ENCODE assay signal across 9 mouse cellular contexts in genomic region chr1:106425128-106425936, GRCm38 (mm10).
A peak's percentile ranks its signal among the peaks of the same experiment; 100 is the strongest.
DNase-seq lines count a peak whose midpoint lies in the region; ATAC-seq and TF ChIP-seq lines count a peak whose summit lies in the region.
"Had no signal": no experiment of that assay in that cellular context is flagged by ENCODE, and none has a peak within 500 bp of the region (broad histone marks: within the 10 kb centered on the region; RNA-seq: fewer than 3 reads in every experiment).

No protein-coding gene starts in this region.

- no peaks in the 10 kb centered on the region for H3K36me3 ChIP-seq in CH12.LX (replicated peaks in 1 of 2; ENCODE audit: control insufficient read depth in 1 of 2, insufficient read depth in 1 of 2, low read length in 1 of 2)
- H3K36me3 ChIP-seq in forebrain, embryonic 13.5 days (ENCODE audit: poor library complexity, severe bottlenecking) = no peaks in the 10 kb centered on the region
- no peaks in the 10 kb centered on the region for H3K36me3 ChIP-seq in limb, embryonic 14.5 days (ENCODE audit: control insufficient read depth, insufficient read depth, low read length)

- no peak for TF ChIP-seq EP300 in CH12.LX (IDR thresholded peaks at IDR 0.05; ENCODE audit: low read length)

- no peak overlapping the region for H3K4me3 ChIP-seq in layer of hippocampus, adult 2 months
- no peak overlapping the region for H3K4me3 ChIP-seq in CH12.LX (replicated peaks in 1 of 3; ENCODE audit: low read depth in 2 of 3, low read length in 2 of 3, poor library complexity in 1 of 3)
- no peak overlapping the region for H3K4me3 ChIP-seq in forebrain, embryonic 13.5 days
- no peak overlapping the region for H3K4me3 ChIP-seq in limb, embryonic 14.5 days (replicated peaks; ENCODE audit: low read length)
- H3K4me3 ChIP-seq: erythroblast, embryonic 14.5 days had no signal

- 38% methylated on average over 9 of the region's 9 CpGs for WGBS in forebrain, embryonic 13.5 days
- WGBS in limb, embryonic 14.5 days = 37% methylated on average over 9 of the region's 9 CpGs

- no peak overlapping the region; the same call in 1 of the 2 replicates for H3K9ac ChIP-seq in CH12.LX (ENCODE audit: insufficient read depth, low read depth)
- H3K9ac ChIP-seq in forebrain, embryonic 13.5 days = no peak overlapping the region
- no peak overlapping the region for H3K9ac ChIP-seq in limb, embryonic 14.5 days (ENCODE audit: low read depth, low read length, severe bottlenecking)

- DNase-seq in layer of hippocampus, adult 2 months (ENCODE audit: low spot score in 2 of 2) = peak in 1 of 2 experiments; percentile 43
- DNase-seq in layer of hippocampus, postnatal 36 days = no peak
- DNase-seq in CH12.LX (ENCODE audit: extremely low read depth) (peak; percentile 53), ZHBTc4 (ENCODE audit: low read depth, low spot score) (peak; percentile 51)
- peak; percentile 71 for DNase-seq in limb, embryonic 14.5 days (ENCODE audit: low spot score)
- DNase-seq in right cerebral cortex, postnatal 10 days (ENCODE audit: low spot score in 2 of 2) = peak; percentile 47 to 68
- no peak for DNase-seq in urinary bladder, postnatal 10 days (ENCODE audit: low spot score)

- peaks cover 0 to 3% of the 10 kb centered on the region in 2 experiments; a peak in 2 of 4 replicates for H3K4me1 ChIP-seq in CH12.LX (ENCODE audit: control insufficient read depth in 1 of 2, insufficient read depth in 2 of 2)
- peaks cover 15% of the 10 kb centered on the region for H3K4me1 ChIP-seq in forebrain, embryonic 13.5 days
- no peaks in the 10 kb centered on the region for H3K4me1 ChIP-seq in limb, embryonic 14.5 days (ENCODE audit: control insufficient read depth, insufficient read depth, low read length)

- peak; percentile 57 for ATAC-seq in forebrain, embryonic 13.5 days
- no peak; the same call in 1 of the 2 replicates for ATAC-seq in limb, embryonic 14.5 days (ENCODE audit: low FRiP score, low read depth)

- H3K4me2 ChIP-seq in CH12.LX (ENCODE audit: insufficient read depth, low read depth, poor library complexity, severe bottlenecking) = peak overlapping the region; percentile 37
- no peak overlapping the region for H3K4me2 ChIP-seq in forebrain, embryonic 13.5 days
- no peak overlapping the region for H3K4me2 ChIP-seq in limb, embryonic 14.5 days (replicated peaks; ENCODE audit: low read depth, low read length, severe bottlenecking)

- H3K9me3 ChIP-seq in CH12.LX (replicated peaks; ENCODE audit: low read length) = no peaks in the 10 kb centered on the region
- no peaks in the 10 kb centered on the region for H3K9me3 ChIP-seq in forebrain, embryonic 13.5 days (replicated peaks)
- H3K9me3 ChIP-seq in limb, embryonic 14.5 days (ENCODE audit: control insufficient read depth, low read length) = no peaks in the 10 kb centered on the region

- H3K79me2 ChIP-seq in CH12.LX (replicated peaks; ENCODE audit: control insufficient read depth, extremely low read depth, insufficient read depth, poor library complexity, severe bottlenecking) = no peaks in the 10 kb centered on the region

- no peak for TF ChIP-seq POLR2A in CH12.LX (IDR thresholded peaks at IDR 0.05; ENCODE audit: low read depth, low read length)
- no peak for TF ChIP-seq POLR2A in limb, embryonic 14.5 days (IDR thresholded peaks at IDR 0.05; ENCODE audit: borderline replicate concordance, extremely low read depth, insufficient read depth, insufficient read length)

- no peak overlapping the region for H3K27ac ChIP-seq in layer of hippocampus, adult 2 months
- H3K27ac ChIP-seq in CH12.LX (ENCODE audit: insufficient read depth, low read depth) = no peak overlapping the region
- no peak overlapping the region for H3K27ac ChIP-seq in forebrain, embryonic 13.5 days
- no peak overlapping the region for H3K27ac ChIP-seq in limb, embryonic 14.5 days (replicated peaks; ENCODE audit: low read depth, low read length)

- TF ChIP-seq RAD21 in CH12.LX (IDR thresholded peaks at IDR 0.05; ENCODE audit: low read depth, low read length) = peak; percentile 91

- in situ Hi-C loops in CH12.LX (cut with MboI; ENCODE audit: low pct_ligation_motif_present, low pct_unique_long_range_greater_than_20kb, low sequenced_read_pairs) = loop anchor here (5.0 to 10.0 kb wide), 2 partner anchors 99 to 317 kb away; no protein-coding TSS in a partner anchor

- dilution Hi-C loops in CH12.LX (cut with MboI; ENCODE audit: extremely low pct_ligation_motif_present, extremely low pct_unique_long_range_greater_than_20kb, low sequenced_read_pairs) = no loop called here

- H3K27me3 ChIP-seq in CH12.LX (replicated peaks) = no peaks in the 10 kb centered on the region
- no peaks in the 10 kb centered on the region for H3K27me3 ChIP-seq in forebrain, embryonic 13.5 days
- H3K27me3 ChIP-seq in limb, embryonic 14.5 days (ENCODE audit: control insufficient read depth, insufficient read depth, low read length) = no peaks in the 10 kb centered on the region

- TF ChIP-seq CTCF in layer of hippocampus, adult 2 months (conservative IDR thresholded peaks at IDR 0.05) = peak; percentile 83
- peak; percentile 84 to 89 for TF ChIP-seq CTCF in CH12.LX (conservative IDR thresholded peaks at IDR 0.05 in 1 of 2, IDR thresholded peaks at IDR 0.05 in 1 of 2; ENCODE audit: low read depth in 2 of 2, low read length in 2 of 2)

TF ChIP-seq in CH12.LX, 34 proteins besides CTCF, POLR2A, EP300 and RAD21:
- TF ChIP-seq ZC3H11A (IDR thresholded peaks at IDR 0.05; ENCODE audit: low read depth, low read length) (peak; percentile 81), E2F4 (IDR thresholded peaks at IDR 0.05; ENCODE audit: insufficient replicate concordance, low read depth, low read length) (0 out of 2 replicates have a peak, but pooled peaks have one; percentile 46), JUND (conservative IDR thresholded peaks at IDR 0.05; ENCODE audit: low read depth, low read length) (no peak), BHLHE40 (IDR thresholded peaks at IDR 0.05; ENCODE audit: low read depth, low read length) (no peak), CHD2 (IDR thresholded peaks at IDR 0.05; ENCODE audit: low read length) (no peak), SMC3 (IDR thresholded peaks at IDR 0.05; ENCODE audit: low read depth, low read length) (peak; percentile 77), TBP (conservative IDR thresholded peaks at IDR 0.05; ENCODE audit: low read depth, low read length) (no peak), KAT2A (IDR thresholded peaks at IDR 0.05; ENCODE audit: insufficient replicate concordance, low read length) (no peak), PAX5 (IDR thresholded peaks at IDR 0.05; ENCODE audit: low read length) (no peak), ELF1 (IDR thresholded peaks at IDR 0.05; ENCODE audit: low read depth, low read length) (no peak), MAFK (IDR thresholded peaks at IDR 0.05; ENCODE audit: insufficient replicate concordance, low read length) (no peak), POLR2AphosphoS2 (IDR thresholded peaks at IDR 0.05; ENCODE audit: low read depth, low read length) (no peak), UBTF (IDR thresholded peaks at IDR 0.05; ENCODE audit: low read depth, low read length) (no peak), CHD1 (IDR thresholded peaks at IDR 0.05; ENCODE audit: low read depth, low read length) (no peak), MXI1 (IDR thresholded peaks at IDR 0.05; ENCODE audit: low read depth, low read length) (no peak), ZKSCAN1 (IDR thresholded peaks at IDR 0.05; ENCODE audit: borderline replicate concordance, low read depth, low read length) (no peak), MEF2A (IDR thresholded peaks at IDR 0.05; ENCODE audit: borderline replicate concordance, low read depth, low read length) (no peak)

Comparison
In these comparisons a context has a peak if more than half of its experiments do, and no peak if none do; other contexts are left out.
1. DNase-seq: peak in CH12.LX (single experiment), ZHBTc4 (single experiment), limb, embryonic 14.5 days (single experiment) and right cerebral cortex, postnatal 10 days (2 of 2); none in layer of hippocampus, postnatal 36 days (0 of 2) and urinary bladder, postnatal 10 days (single experiment).